Mouse (Mus musculus): ENCODE measurements around the gene Nup62.

The Nup62 gene

DNA sequence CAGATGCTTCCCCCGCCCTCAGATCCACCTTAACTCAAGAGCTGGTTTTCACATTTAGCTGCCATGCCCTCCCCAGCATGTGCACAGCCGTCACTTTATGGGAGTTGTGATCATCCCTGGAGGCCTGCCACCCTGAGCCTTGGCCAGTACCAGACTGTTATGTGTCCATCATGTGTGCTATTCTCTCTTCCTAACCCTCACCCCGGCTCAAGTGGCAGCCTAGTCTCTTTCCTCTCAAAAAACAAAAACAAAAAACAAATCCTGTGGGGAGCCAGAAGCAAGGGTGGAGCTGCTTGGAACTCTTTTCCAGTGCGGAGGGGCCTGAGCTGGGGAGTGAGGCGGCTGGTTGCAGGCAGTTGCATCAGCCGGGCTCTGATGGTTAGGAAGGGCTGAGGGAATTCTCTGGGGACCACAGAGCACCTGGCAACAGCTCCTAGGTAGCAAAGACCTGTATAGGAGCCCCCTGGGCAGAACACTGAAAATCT, 2.9 kb downstream of the Nup62 start:
- DNase-seq (ENCODE audit: low spot score in 2 of 2), result peak; percentile 40 to 71

DNA sequence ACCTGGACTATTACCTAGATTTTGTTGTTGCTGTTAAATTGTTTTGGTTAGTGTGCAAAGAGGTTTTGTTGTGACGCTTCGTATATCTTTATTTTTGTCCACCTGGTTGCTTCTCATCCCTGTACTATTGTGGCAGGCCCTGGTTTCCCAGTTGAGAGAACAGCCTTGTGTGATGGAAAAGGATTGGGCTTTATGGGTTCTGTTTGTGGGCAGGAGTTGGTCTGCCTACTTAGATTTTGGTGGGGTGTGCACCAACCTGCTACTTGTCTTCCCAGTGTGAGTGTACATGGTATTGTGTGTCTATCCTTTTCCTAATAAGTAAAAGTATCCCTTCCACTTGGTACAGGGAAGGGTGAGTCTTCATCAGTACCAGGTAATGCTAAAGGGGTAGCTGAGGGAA, 3.5 kb downstream of the Nup62 start:
- peak in 1 of 2 experiments; percentile 42 for DNase-seq (ENCODE audit: low spot score in 2 of 2)

DNA sequence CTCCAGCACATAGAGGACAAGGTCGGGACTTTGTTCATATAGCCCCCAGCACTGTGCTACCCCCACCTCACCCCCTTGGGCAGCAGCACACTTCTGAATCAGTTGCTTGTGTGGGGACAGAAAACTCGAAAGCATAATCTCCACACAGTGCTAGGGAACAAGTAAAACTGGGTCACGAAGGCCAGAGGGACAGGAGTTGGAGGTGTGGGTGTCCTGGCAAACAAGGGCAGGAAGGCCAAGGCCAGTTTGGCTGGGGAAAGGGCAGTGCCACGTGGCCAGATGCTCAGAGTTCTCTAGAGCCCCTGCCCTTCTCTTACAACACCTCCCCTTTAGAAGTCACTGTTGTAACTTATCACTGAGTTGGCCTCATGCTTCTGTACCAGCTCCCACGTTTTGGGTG, 4.0 kb downstream of the Nup62 start:
- peak; percentile 15 to 44 for DNase-seq (ENCODE audit: low spot score in 2 of 2)

DNA sequence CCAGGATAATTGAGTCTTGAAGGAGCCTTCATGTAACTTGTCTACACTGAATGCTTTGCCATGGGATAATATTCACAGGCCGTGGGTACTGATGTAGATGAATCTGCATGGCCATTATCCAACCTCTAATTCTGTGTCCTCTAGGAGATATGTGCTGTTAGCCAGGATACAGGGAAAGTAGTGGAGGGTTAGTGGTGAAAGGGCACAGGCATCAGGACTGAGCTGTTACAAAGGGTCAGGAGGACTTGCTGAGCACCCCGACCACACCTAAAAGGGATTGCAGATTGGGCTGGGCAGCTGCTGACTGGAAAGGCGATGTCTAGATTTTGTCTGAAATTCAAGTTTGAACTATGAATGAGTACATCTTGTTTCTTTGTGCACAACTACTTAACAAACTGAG, 4.6 kb downstream of the Nup62 start:
- DNase-seq (ENCODE audit: low spot score in 2 of 2), result peak; percentile 5 to 22

DNA sequence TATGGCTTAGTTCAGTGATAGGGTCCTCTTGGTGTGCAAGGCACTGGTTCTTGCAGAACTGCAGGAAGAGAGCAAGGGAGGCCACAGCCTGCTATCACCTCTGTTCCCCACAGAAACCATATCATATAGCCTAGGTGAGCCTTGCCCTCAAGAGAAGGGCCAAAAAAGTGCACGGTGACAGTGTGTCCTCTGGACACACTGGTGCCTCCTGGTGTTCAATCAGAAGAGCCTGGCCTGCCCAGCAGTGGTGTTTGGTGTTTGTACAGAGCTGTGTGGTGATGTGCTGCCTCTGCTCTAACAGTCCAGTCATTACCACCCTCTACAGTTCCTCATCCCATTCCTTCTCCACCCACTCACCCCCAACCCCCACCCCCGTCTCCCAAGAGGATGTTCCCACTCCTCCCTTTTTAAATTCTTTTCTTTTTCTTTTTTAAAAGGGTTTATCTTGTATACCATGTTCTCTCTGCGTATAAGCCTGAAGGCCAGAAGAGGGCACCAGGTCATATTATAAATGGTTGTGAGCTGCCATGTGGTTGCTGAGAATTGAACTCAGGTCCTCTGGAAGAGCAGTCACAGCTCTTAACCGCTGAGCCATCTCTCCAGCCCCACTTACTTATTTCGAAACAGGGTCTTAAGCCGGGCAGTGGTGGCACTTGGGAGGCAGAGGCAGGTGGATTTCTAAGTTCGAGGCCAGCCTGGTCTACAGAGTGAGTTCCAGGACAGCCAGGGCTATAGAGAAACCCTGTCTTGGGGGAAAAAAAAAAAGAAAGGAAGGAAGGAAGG, 6.0 kb downstream of the Nup62 start:
- DNase-seq (ENCODE audit: low spot score in 2 of 2), result peak; percentile 13 to 47

DNA sequence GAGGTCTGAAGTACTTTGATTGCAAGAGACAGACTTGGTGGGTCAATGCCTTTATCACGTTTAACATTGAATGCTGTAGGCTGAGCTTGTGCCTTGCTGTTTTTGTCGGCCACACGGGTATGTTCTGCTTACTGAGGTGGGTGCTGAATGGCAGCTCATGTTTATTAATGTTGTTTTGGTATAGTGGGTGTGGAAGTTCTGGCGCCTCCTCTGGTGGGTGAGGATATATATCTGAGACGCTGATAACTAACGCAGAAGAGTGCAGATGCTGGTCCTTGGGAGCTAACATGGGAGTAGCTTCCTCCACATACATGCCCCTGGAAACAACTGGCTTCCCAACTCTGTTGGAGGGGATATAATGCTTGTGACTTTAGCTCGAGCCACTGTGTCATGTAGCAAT, 7.5 kb downstream of the Nup62 start:
- DNase-seq (ENCODE audit: low spot score in 2 of 2), result no peak

DNA sequence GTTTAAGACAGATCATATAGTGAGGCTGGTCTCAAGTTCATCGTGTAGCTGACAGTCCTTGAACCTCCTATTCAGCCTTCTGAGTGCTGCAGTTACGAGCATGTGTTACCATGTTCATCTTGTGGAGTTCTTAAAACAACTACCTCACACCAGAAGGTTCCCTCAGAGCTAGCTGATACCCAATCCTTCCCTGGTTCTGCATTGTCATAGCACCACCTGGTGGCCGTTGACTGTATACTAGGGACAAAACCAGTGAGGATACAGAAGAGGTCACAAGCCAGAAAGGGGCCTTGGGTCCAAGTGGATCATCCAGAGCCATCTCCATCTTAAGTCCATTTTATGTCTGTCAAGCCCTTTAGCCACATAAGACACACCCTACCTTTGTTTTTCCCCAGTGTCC, 9.0 kb downstream of the Nup62 start:
- peak; percentile 56 to 82 for DNase-seq (ENCODE audit: low spot score in 2 of 2)

DNA sequence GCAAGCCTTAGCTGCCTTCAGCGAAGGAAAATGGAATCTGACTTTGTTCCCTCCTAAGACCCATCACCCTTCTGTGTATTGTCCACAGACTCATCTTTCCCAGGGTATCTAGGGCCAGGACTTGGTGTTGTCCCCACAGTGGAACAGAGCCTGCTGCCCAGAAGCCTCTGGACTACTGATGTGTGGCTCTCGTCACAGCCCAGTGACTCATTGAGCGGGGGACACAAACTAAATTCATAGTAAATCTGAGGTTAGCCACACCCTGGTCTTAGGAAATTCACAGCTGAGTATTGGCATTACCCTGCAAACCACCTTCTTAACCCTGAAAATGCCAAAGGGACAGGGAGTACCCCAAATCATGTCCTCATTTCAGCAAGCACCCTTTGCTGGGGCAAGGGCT, 10.9 kb downstream of the Nup62 start:
- no peak for DNase-seq (ENCODE audit: low spot score in 2 of 2)

DNA sequence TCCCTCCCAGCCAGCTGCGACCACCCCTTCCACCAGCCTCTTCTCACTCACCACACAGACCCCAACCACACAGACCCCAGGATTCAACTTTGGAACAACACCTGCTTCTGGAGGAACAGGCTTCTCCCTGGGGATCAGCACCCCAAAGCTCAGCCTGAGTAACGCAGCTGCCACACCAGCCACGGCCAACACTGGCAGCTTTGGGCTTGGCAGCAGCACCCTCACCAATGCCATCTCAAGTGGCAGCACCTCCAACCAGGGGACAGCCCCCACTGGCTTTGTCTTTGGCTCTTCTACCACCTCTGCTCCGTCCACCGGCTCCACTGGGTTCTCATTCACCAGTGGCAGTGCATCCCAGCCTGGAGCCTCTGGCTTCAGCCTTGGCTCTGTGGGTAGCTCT, 12.8 kb downstream of the Nup62 start:
- no peak for DNase-seq (ENCODE audit: low spot score in 2 of 2)

DNA sequence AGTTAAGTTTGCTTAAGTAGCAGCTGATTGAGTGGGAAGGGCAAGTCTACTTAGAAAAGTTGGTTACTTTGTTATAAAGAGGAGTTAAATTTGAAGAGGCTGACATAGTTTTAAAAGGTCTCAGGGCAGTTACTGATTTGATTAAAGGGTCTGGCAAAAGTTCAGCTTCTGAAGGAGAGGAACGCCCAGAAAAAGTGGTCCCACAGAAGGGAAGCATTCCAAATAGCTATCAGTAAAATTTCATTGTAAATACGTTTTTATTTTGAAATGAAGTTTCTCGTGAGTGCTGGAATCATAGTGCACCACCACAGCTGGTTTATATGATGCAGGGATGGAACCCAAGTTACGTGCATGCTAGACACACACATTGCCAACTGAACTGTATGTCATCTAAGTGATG, 16.9 kb downstream of the Nup62 start:
- no peak for DNase-seq (ENCODE audit: low spot score in 2 of 2)

DNA sequence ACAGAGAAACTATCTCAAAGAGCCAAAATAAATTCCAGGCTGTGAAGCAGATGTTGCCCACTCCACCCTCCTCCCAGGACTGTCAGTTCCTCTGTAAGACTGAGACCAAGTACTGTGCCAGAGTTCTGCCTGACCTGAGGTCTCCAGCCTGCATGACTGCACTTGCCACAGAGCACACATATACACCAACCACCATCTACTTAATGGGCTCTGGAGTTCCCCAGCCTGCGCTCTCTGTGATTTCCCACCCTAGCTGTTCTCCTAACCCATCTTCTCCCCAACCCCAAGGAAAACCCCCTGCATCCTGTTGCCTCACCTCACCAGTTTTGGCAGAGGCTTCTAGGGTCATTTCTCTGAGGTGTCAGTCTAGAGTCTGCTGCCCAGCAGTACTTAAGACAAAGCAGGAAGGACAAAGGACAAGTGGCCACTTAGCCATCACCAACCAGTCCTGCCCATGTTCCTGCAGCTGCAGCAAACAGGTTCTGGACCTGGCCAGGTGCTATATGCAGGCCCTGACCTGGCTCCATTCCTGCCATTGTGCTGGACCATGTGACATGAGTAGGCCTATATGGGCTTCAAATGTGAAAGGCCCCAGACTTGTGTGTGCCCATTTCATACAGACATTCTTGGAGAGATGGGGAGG, 19.6 kb downstream of the Nup62 start:
- DNase-seq (ENCODE audit: low spot score in 2 of 2), result no peak

DNA sequence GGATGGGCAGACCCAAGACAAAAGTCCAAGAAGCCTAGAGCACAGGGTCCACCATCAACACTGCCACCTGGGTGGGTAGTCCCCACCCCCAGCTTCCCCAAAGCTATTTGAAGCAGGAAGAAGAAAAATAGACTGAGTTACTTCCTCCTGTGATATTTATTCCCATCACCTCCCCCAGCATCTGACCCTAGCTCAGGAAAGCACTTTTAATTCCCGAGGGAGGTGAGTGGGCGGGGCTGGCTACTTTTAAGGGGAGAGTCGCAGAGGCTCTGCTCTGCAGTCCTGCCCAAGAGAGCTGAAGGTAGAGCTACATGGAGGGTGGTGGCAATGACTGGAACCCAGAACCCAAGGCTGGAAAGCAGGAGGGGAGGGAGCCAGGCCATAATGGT, 20.1 kb downstream of the Nup62 start:
- DNase-seq (ENCODE audit: low spot score in 2 of 2), result no peak

DNA sequence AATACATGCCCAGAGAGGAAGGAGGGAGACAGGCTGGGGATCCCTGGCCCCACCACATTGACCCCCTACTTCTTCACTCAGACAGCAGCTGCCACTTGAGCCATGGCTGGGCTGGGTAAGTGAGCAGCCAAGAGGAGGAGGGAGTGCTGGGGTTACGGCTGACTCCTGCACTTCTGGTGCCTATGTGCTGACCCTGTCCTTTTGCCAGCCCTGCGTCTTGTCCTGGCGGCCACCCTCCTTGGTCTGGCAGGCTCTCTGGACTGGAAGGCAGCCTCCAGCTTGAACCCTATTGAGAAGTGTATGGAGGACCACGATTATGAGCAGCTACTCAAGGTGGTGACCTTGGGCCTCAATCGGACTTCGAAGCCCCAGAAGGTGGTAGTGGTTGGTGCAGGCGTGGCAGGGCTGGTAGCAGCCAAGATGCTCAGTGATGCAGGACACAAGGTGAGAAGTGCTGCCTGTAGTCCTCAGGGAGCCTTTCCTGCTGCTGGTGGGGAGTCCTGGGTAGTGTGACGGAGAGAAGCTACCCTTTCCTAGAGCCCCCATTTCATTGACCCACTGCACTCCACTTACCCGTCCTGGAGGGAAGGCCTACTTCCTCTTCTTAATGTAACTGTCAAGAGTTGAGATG, 20.6 kb downstream of the Nup62 start:
- no peak for DNase-seq (ENCODE audit: low spot score in 2 of 2)

DNA sequence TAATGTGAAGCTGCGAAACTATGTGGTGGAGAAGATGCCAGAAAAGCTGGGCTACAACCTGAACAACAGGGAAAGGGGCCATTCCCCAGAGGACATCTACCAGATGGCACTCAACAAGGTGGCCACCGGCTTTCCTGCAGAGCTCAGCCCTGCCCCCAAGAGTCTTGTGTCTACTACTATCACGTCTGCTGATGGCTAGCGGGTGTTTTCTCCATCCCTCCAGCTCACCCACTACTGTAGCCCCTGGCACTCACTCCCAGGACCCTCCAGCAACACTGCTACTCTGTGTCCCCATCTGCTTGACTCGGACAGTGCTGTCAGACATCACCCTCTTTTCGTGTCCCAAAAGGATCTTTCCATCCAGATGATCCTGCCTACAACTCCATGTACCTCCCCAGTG, 22.2 kb downstream of the Nup62 start:
- no peak for DNase-seq (ENCODE audit: low spot score in 2 of 2)

DNA sequence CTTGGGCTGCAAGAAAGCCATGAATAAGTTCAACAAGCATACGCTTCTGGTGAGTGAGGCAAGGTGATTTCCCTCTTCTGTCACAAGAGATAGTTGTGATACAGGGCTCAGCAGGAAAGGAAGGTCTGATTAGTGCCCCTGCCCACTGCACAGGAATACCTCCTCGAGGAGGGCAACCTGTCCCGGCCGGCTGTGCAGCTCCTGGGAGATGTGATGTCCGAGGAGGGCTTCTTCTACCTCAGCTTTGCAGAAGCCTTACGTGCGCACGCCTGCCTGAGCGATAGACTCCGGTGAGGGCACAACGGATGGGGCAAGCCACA, 23.2 kb downstream of the Nup62 start:
- no peak for DNase-seq (ENCODE audit: low spot score in 2 of 2)

DNA sequence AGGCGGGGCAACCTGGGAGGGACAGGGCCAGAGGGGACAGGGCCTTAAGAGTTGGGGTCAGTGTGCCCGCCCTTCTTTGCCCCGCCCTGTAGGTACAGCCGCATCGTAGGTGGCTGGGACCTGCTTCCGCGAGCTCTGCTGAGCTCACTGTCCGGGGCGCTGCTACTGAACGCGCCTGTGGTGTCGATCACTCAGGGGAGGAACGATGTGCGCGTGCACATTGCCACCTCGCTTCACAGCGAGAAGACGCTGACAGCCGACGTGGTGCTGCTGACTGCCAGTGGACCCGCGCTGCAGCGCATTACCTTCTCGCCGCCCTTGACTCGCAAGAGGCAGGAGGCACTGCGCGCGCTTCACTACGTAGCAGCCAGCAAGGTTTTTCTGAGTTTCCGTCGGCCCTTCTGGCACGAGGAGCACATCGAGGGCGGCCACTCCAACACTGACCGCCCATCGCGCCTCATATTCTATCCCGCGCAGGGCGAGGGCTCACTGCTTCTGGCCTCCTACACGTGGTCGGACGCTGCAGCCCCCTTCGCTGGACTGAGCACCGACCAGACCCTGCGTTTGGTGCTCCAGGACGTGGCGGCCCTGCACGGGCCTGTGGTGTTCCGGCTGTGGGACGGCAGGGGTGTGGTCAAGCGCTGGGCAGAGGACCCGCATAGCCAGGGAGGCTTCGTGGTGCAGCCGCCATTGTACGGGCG, 23.8 kb downstream of the Nup62 start:
- peak in 1 of 2 experiments; percentile 41 for DNase-seq (ENCODE audit: low spot score in 2 of 2)

DNA sequence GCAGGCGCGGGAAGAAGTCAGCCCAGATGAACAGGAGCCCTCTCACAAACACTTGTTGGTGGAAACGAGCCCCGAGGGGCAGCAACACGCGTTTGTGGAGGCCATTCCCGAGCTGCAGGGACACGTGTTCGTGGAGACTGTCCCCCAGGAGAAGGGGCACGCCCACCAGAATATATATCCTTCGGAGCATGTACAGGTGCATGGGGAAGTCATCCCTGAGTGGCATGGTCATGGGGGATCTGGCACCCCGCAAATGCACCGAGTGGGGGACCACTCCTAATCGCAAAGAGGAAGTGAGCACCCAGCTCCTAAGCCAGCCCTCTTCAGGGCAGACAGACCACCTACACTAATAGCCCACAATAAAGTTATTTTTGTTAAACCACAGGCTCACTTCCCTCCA, 24.5 kb downstream of the Nup62 start:
- DNase-seq (ENCODE audit: low spot score in 2 of 2), result no peak

DNA sequence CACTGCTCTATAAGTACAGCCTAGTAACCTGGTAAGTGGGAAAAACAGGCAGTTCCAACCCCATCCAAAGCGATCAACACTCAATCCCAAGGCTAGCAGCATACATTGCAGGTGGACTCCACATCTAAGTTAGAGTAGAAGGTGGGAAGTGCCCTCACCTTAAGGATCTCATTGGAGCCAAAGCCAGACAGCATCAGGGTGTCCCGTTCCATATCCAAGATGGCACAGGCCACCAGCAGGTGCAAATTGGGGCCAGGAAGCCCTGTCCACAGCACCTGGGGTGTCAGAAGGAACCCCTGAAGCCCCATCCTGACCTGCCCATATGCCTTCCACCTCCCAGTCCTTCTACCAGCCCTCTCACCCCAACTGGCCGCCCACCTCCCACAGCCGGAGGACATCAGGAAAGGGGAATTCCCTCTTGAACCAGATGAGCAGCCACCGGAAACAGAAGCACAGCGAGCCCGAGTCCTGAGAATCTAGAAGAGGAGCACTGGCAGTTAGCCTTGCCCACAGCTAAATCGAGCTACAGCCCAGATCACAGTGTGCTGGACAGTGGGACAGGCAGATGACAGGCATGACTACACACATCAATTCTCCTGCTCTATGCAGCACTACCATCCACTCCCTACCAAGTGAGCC, 26.1 kb downstream of the Nup62 start:
- DNase-seq (ENCODE audit: low spot score in 2 of 2), result no peak

DNA sequence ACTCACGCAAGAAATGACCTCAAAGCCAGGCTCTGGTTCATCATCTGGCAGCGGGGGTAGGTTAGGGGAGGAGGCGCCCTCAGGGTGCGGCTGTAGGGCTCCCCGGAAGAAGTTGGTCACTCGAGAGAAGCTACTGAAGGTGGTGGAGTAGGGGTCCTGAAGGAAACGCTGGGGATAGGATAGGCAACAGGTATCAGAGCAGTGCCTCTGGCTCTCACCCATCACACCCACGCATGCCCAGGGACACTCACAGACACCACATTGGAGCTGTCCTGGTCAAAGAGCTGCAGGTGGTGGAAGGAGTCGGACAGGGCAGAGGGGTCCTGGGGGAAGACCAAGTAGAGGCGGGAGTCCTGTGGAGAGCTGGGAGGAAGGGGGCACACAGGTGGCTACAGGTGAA, 29.1 kb downstream of the Nup62 start:
- no peak for DNase-seq (ENCODE audit: low spot score in 2 of 2)

DNA sequence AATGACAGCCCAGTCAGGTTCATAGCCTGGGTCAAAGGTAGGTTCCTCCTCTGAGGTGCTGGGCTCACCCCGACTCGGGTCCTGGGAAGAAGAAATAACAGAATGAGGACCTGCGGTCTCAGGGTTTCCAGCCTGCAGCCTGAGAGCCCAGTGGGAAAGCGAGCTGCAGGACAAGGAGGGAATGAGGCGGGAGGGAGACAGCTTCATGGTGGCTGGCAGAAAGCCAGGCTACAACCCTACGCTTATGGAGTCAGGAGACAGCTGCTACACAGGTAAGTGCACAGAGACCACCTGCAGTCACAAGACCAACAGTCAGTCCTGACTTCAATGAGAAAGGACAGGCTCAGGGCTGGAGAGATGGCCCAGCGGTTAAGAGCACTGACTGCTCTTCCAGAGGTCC, 30.9 kb downstream of the Nup62 start:
- no peak for DNase-seq (ENCODE audit: low spot score in 2 of 2)

DNA sequence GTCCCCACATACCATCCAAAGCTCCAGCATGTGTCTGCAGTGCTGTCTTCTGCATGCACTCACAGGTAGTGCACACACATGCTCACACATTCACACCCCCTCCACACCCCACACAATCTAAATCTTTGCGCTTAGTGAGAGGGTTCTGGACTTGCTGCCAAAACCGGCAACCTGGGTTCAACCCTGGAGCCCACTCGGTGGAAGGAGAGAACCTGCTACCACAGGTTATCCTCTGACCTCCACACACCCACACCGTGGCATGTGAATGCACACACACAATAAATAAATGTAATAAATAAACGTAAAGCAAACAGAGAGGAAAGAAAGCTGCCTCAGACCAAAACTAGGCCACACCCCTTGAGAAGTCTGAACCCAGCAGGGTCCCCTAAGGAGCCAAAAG, 31.9 kb downstream of the Nup62 start:
- DNase-seq (ENCODE audit: low spot score in 2 of 2), result no peak

Measured in urinary bladder, postnatal 4 days (tissue).